Mouse (Mus musculus): ENCODE measurements around the gene Zfp536. TPM values are rescaled to one million over a fixed set of nuclear protein-coding genes. Genes with fewer than 3 reads are reported as not detected.

Gene Zfp536
- polyA plus RNA-seq, 1 experiment = not detected

GRCm38 (mm10) chr7:37447523-37447922 is 325.9 kb downstream of the Zfp536 start:
- H3K9me3 ChIP-seq (replicated peaks; ENCODE audit: control insufficient read depth, insufficient read depth, low read length, poor library complexity, severe bottlenecking) = no peaks in the 10 kb centered on the region
- TF ChIP-seq EP300 (IDR thresholded peaks at IDR 0.05; ENCODE audit: insufficient read depth, low read depth, low read length) (no peak), CTCF (IDR thresholded peaks at IDR 0.05; ENCODE audit: low read depth, low read length) (no peak), POLR2A (IDR thresholded peaks at IDR 0.05; ENCODE audit: insufficient read depth, low read length) (no peak)
- H3K27ac ChIP-seq (ENCODE audit: insufficient read depth, low read length) = no peak overlapping the region
- H3K4me3 ChIP-seq (ENCODE audit: low read depth, low read length) = no peak overlapping the region
- no peak overlapping the region for H3K9ac ChIP-seq (ENCODE audit: low read depth, poor library complexity, severe bottlenecking)
- no peaks in the 10 kb centered on the region for H3K36me3 ChIP-seq (ENCODE audit: control insufficient read depth, insufficient read depth, low read length, poor library complexity, severe bottlenecking)
- no peaks in the 10 kb centered on the region for H3K4me1 ChIP-seq (ENCODE audit: control insufficient read depth, insufficient read depth, low read length)
- H3K27me3 ChIP-seq (ENCODE audit: control insufficient read depth, insufficient read depth, low read length, poor library complexity, severe bottlenecking) = no peaks in the 10 kb centered on the region

GRCm38 (mm10) chr7:37439912-37440311 is 333.5 kb downstream of the Zfp536 start:
- no peak overlapping the region for H3K4me3 ChIP-seq (ENCODE audit: low read depth, low read length)
- no peak for TF ChIP-seq POLR2A (IDR thresholded peaks at IDR 0.05; ENCODE audit: insufficient read depth, low read length)
- TF ChIP-seq EP300 (IDR thresholded peaks at IDR 0.05; ENCODE audit: insufficient read depth, low read depth, low read length) = no peak
- no peak for TF ChIP-seq CTCF (IDR thresholded peaks at IDR 0.05; ENCODE audit: low read depth, low read length)
- no peaks in the 10 kb centered on the region for H3K4me1 ChIP-seq (ENCODE audit: control insufficient read depth, insufficient read depth, low read length)
- no peaks in the 10 kb centered on the region for H3K9me3 ChIP-seq (replicated peaks; ENCODE audit: control insufficient read depth, insufficient read depth, low read length, poor library complexity, severe bottlenecking)
- H3K27me3 ChIP-seq (ENCODE audit: control insufficient read depth, insufficient read depth, low read length, poor library complexity, severe bottlenecking) = no peaks in the 10 kb centered on the region
- H3K9ac ChIP-seq (ENCODE audit: low read depth, poor library complexity, severe bottlenecking) = no peak overlapping the region
- H3K36me3 ChIP-seq (ENCODE audit: control insufficient read depth, insufficient read depth, low read length, poor library complexity, severe bottlenecking) = no peaks in the 10 kb centered on the region
- H3K27ac ChIP-seq (ENCODE audit: insufficient read depth, low read length) = no peak overlapping the region

GRCm38 (mm10) chr7:37439117-37439844 is 334.2 kb downstream of the Zfp536 start:
- no peak overlapping the region for H3K4me3 ChIP-seq (ENCODE audit: low read depth, low read length)
- H3K27ac ChIP-seq (ENCODE audit: insufficient read depth, low read length) = no peak overlapping the region
- no peaks in the 10 kb centered on the region for H3K9me3 ChIP-seq (replicated peaks; ENCODE audit: control insufficient read depth, insufficient read depth, low read length, poor library complexity, severe bottlenecking)
- H3K27me3 ChIP-seq (ENCODE audit: control insufficient read depth, insufficient read depth, low read length, poor library complexity, severe bottlenecking) = no peaks in the 10 kb centered on the region
- H3K36me3 ChIP-seq (ENCODE audit: control insufficient read depth, insufficient read depth, low read length, poor library complexity, severe bottlenecking) = no peaks in the 10 kb centered on the region
- no peaks in the 10 kb centered on the region for H3K4me1 ChIP-seq (ENCODE audit: control insufficient read depth, insufficient read depth, low read length)
- no peak for TF ChIP-seq EP300 (IDR thresholded peaks at IDR 0.05; ENCODE audit: insufficient read depth, low read depth, low read length)
- TF ChIP-seq CTCF (IDR thresholded peaks at IDR 0.05; ENCODE audit: low read depth, low read length) = no peak
- TF ChIP-seq POLR2A (IDR thresholded peaks at IDR 0.05; ENCODE audit: insufficient read depth, low read length) = no peak
- H3K9ac ChIP-seq (ENCODE audit: low read depth, poor library complexity, severe bottlenecking) = no peak overlapping the region

- H3K27ac ChIP-seq (ENCODE audit: insufficient read depth, low read length) = no peak overlapping the region
- no peak for TF ChIP-seq POLR2A (IDR thresholded peaks at IDR 0.05; ENCODE audit: insufficient read depth, low read length)
- TF ChIP-seq CTCF (IDR thresholded peaks at IDR 0.05; ENCODE audit: low read depth, low read length) = no peak
- TF ChIP-seq EP300 (IDR thresholded peaks at IDR 0.05; ENCODE audit: insufficient read depth, low read depth, low read length) = no peak
- H3K4me1 ChIP-seq (ENCODE audit: control insufficient read depth, insufficient read depth, low read length) = no peaks in the 10 kb centered on the region
- H3K27me3 ChIP-seq (ENCODE audit: control insufficient read depth, insufficient read depth, low read length, poor library complexity, severe bottlenecking) = no peaks in the 10 kb centered on the region
- no peak overlapping the region for H3K9ac ChIP-seq (ENCODE audit: low read depth, poor library complexity, severe bottlenecking)
- no peak overlapping the region for H3K4me3 ChIP-seq (ENCODE audit: low read depth, low read length)
- no peaks in the 10 kb centered on the region for H3K36me3 ChIP-seq (ENCODE audit: control insufficient read depth, insufficient read depth, low read length, poor library complexity, severe bottlenecking)
- H3K9me3 ChIP-seq (replicated peaks; ENCODE audit: control insufficient read depth, insufficient read depth, low read length, poor library complexity, severe bottlenecking) = no peaks in the 10 kb centered on the region
These were observed 335.6 kb downstream of the Zfp536 start for GRCm38 (mm10) chr7:37437887-37438286.

- no peak for TF ChIP-seq CTCF (IDR thresholded peaks at IDR 0.05; ENCODE audit: low read depth, low read length)
- no peak for TF ChIP-seq EP300 (IDR thresholded peaks at IDR 0.05; ENCODE audit: insufficient read depth, low read depth, low read length)
- no peak for TF ChIP-seq POLR2A (IDR thresholded peaks at IDR 0.05; ENCODE audit: insufficient read depth, low read length)
- H3K9ac ChIP-seq (ENCODE audit: low read depth, poor library complexity, severe bottlenecking) = no peak overlapping the region
- no peak overlapping the region for H3K4me3 ChIP-seq (ENCODE audit: low read depth, low read length)
- H3K9me3 ChIP-seq (replicated peaks; ENCODE audit: control insufficient read depth, insufficient read depth, low read length, poor library complexity, severe bottlenecking) = no peaks in the 10 kb centered on the region
- no peak overlapping the region for H3K27ac ChIP-seq (ENCODE audit: insufficient read depth, low read length)
- no peaks in the 10 kb centered on the region for H3K36me3 ChIP-seq (ENCODE audit: control insufficient read depth, insufficient read depth, low read length, poor library complexity, severe bottlenecking)
- no peaks in the 10 kb centered on the region for H3K27me3 ChIP-seq (ENCODE audit: control insufficient read depth, insufficient read depth, low read length, poor library complexity, severe bottlenecking)
- H3K4me1 ChIP-seq (ENCODE audit: control insufficient read depth, insufficient read depth, low read length) = no peaks in the 10 kb centered on the region
These were observed 340.3 kb downstream of the Zfp536 start for GRCm38 (mm10) chr7:37433156-37433555.

- Histone ChIP-seq H3K4me3 (ENCODE audit: low read depth, low read length) (no peak overlapping the region), H3K9me3 (replicated peaks; ENCODE audit: control insufficient read depth, insufficient read depth, low read length, poor library complexity, severe bottlenecking) (no peaks in the 10 kb centered on the region), H3K27ac (ENCODE audit: insufficient read depth, low read length) (no peak overlapping the region), H3K9ac (ENCODE audit: low read depth, poor library complexity, severe bottlenecking) (no peak overlapping the region), H3K27me3 (ENCODE audit: control insufficient read depth, insufficient read depth, low read length, poor library complexity, severe bottlenecking) (no peaks in the 10 kb centered on the region), H3K36me3 (ENCODE audit: control insufficient read depth, insufficient read depth, low read length, poor library complexity, severe bottlenecking) (no peaks in the 10 kb centered on the region), H3K4me1 (ENCODE audit: control insufficient read depth, insufficient read depth, low read length) (no peaks in the 10 kb centered on the region)
- no peak for TF ChIP-seq POLR2A (IDR thresholded peaks at IDR 0.05; ENCODE audit: insufficient read depth, low read length)
- no peak for TF ChIP-seq CTCF (IDR thresholded peaks at IDR 0.05; ENCODE audit: low read depth, low read length)
- TF ChIP-seq EP300 (IDR thresholded peaks at IDR 0.05; ENCODE audit: insufficient read depth, low read depth, low read length) = no peak
These were observed 342.0 kb downstream of the Zfp536 start for GRCm38 (mm10) chr7:37431471-37431870.
